Mouse (Mus musculus): ENCODE measurements around the gene Olfr8.
"Not testable (repeated sequence)": the region's sequence is repeated elsewhere in the genome, so short reads cannot be mapped to it uniquely, and the experiment has no call there.

The Olfr8 gene

DNA sequence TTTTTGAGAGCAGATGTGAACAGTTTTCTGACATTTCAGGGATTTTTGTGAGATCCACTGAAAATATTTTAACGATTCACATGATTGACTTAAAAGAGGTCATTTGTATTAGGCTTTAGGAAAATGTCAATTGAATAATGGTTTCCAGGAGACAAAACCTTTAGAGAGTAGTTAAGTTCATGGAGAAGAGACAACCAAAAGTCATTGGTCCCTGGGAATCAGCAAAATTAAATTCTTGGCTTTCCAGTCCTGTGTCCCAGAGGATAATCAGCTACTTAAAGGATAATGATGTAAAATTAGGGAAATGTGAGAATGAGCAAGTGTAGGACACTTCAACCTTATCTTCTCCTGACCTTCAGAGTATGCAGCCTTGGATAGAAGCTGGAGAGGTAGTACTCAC is at the start of gene Olfr8:
Olfr8 (plus strand) TSS at position 301 of the 400 bp plus-strand sequence.
- not testable (repeated sequence) for DNase-seq (ENCODE audit: low spot score in 2 of 2)

- not testable (repeated sequence) for DNase-seq (ENCODE audit: low spot score in 2 of 2)
Measured at GRCm38 (mm10) chr10:78912871-78913270, 37.6 kb upstream of the Olfr8 start, which contains the start of gene Olfr1354. Gene Olfr1354 (plus strand): TSS chr10:78913171.

DNA sequence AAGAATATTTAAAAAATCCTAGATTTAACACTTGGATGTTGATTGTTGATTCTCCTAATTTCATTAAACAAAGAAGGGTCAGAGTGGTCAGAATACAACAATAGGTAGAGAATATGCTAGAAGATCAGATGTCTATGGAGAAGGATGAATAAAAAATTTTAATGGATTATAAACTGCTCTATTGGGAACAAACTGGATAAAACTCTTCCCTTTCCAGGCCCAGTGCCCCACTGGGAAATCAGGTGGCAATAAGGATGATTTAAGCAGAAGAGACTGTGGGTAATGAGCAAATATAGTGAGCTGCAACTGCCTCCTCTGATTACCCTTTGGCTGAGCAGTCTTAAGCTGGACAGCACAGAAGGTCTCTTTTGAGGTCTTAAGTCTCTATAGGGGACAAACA is 12.6 kb downstream of the Olfr8 start, which contains the start of gene Olfr1353:
Olfr1353 (plus strand) TSS at position 301 of the 400 bp plus-strand sequence.
- DNase-seq (ENCODE audit: low spot score in 2 of 2): not testable (repeated sequence)

- DNase-seq (ENCODE audit: low spot score in 2 of 2): no peak
Measured at GRCm38 (mm10) chr10:78980750-78981149, 30.3 kb downstream of the Olfr8 start, which contains the start of gene Olfr1352. Gene Olfr1352 (plus strand): TSS chr10:78981050.

All from right cerebral cortex, postnatal 10 days (tissue).